ENCODE assay signal across 12 mouse cellular contexts in the genomic region with DNA sequence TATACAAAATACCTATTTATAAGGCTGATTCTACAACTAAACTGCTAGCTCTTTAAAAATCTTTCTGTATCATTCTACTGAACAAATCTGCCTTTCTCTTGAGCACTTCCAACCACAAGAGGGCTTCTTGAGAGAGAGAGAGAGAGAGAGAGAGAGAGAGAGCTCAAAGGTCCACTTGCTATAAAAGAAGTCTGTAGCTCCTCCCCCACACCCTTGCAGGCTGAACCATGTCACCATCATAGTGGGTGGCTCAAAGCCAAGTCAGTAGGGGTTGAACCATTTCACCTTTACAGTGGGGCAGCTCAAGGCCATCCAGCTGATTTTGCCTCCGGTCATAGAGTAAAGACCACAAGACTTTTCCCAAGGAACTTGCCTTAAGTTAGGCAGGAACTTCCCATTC. TPM values are rescaled to one million over a fixed set of nuclear protein-coding genes. Genes with fewer than 3 reads are reported as not detected.
A peak's percentile ranks its signal among the peaks of the same experiment; 100 is the strongest.
DNase-seq lines count a peak whose midpoint lies in the region; ATAC-seq and TF ChIP-seq lines count a peak whose summit lies in the region.
"Had no signal": no experiment of that assay in that cellular context is flagged by ENCODE, and none has a peak within 500 bp of the region (broad histone marks: within the 10 kb centered on the region; RNA-seq: fewer than 3 reads in every experiment).

No protein-coding gene starts in this region.

- no peak overlapping the region for H3K27ac ChIP-seq in lung, postnatal 0 days (ENCODE audit: low read length)
- no peak overlapping the region for H3K27ac ChIP-seq in forebrain, embryonic 15.5 days (replicated peaks)

- no peaks in the 10 kb centered on the region for H3K27me3 ChIP-seq in lung, postnatal 0 days (replicated peaks; ENCODE audit: insufficient read depth, low read length)
- no peaks in the 10 kb centered on the region for H3K27me3 ChIP-seq in forebrain, embryonic 15.5 days

- TF ChIP-seq POLR2A in lung, adult 2 months (IDR thresholded peaks at IDR 0.05; ENCODE audit: borderline replicate concordance, extremely low read depth, low read depth, low read length) = no peak

- H3K4me3 ChIP-seq in lung, postnatal 0 days (ENCODE audit: low read depth, low read length) = no peak overlapping the region
- no peak overlapping the region for H3K4me3 ChIP-seq in lung, adult 2 months (replicated peaks; ENCODE audit: extremely low read depth, low read depth, low read length)
- no peak overlapping the region for H3K4me3 ChIP-seq in forebrain, embryonic 15.5 days

- no peaks in the 10 kb centered on the region for H3K9me3 ChIP-seq in lung, postnatal 0 days (ENCODE audit: low read length)
- no peaks in the 10 kb centered on the region for H3K9me3 ChIP-seq in forebrain, embryonic 15.5 days

- H3K4me2 ChIP-seq in lung, postnatal 0 days (replicated peaks; ENCODE audit: low read depth, low read length) = no peak overlapping the region
- H3K4me2 ChIP-seq in forebrain, embryonic 15.5 days (replicated peaks) = no peak overlapping the region

- H3K36me3 ChIP-seq in lung, postnatal 0 days (ENCODE audit: insufficient read depth, low read length) = no peaks in the 10 kb centered on the region; the same call in 1 of the 2 replicates
- peaks cover 15% of the 10 kb centered on the region for H3K36me3 ChIP-seq in forebrain, embryonic 15.5 days

- ATAC-seq in lung, postnatal 0 days = no peak
- ATAC-seq in common myeloid progenitor, adult 5-6 weeks (replicated peaks; ENCODE audit: low read depth, poor library complexity, severe bottlenecking) = peak; percentile 73
- no peak for ATAC-seq in forebrain, embryonic 15.5 days (replicated peaks)
- ATAC-seq in inflammation-experienced regulatory T-cells, adult 6 months = no peak
- ATAC-seq: forebrain, postnatal 0 days had no signal

- WGBS in lung, postnatal 0 days = 71% methylated on average over 1 of the region's 1 CpGs
- 85% methylated on average over 1 of the region's 1 CpGs for WGBS in lung, adult 2 months
- WGBS in forebrain, embryonic 15.5 days = 91% methylated on average over 1 of the region's 1 CpGs

- peak; percentile 20 for DNase-seq in lung, postnatal 0 days (ENCODE audit: low spot score)
- no peak for DNase-seq in lung, adult 2 months
- DNase-seq in kidney, postnatal 10 days = peak; percentile 73
- DNase-seq in heart, adult 18-20 months = no peak
- DNase-seq: cerebellum, adult 8-10 months; forebrain, postnatal 0 days; right cerebral cortex, adult 18-20 months; thymus, postnatal 25 days had no signal

- no peak overlapping the region for H3K9ac ChIP-seq in lung, postnatal 0 days (replicated peaks; ENCODE audit: low read depth)
- no peak overlapping the region for H3K9ac ChIP-seq in forebrain, embryonic 15.5 days (replicated peaks)
- H3K9ac ChIP-seq: forebrain, postnatal 0 days had no signal

- no peak for TF ChIP-seq CTCF in lung, postnatal 0 days (IDR thresholded peaks at IDR 0.05)
- no peak for TF ChIP-seq CTCF in lung, adult 2 months (IDR thresholded peaks at IDR 0.05; ENCODE audit: insufficient read depth, low read length)

- TF ChIP-seq EP300 in lung, postnatal 0 days (IDR thresholded peaks at IDR 0.05) = no peak

- no peaks in the 10 kb centered on the region for H3K4me1 ChIP-seq in lung, postnatal 0 days (ENCODE audit: insufficient read depth, low read depth, low read length)
- H3K4me1 ChIP-seq in lung, adult 2 months (ENCODE audit: control insufficient read depth, insufficient read depth, low read length) = no peaks in the 10 kb centered on the region
- no peaks in the 10 kb centered on the region for H3K4me1 ChIP-seq in forebrain, embryonic 15.5 days

RNA-seq across cellular contexts. Expression of gene Chchd4, which starts 13.9 kb away (rescaled TPM):
- polyA plus RNA-seq in lung, postnatal 0 days (2015; fragmentation: Nextera tagmentation; extraction: Ambion mirVana) = 16.3 and 16.5 TPM in 2 replicates
- 3.5 and 4.4 TPM in 2 replicates for polyA plus RNA-seq in lung, adult 2 months (2012; rRNA removed)
- total RNA-seq in common myeloid progenitor, adult 5-6 weeks (2017) = 15.3 and 20.3 TPM in 2 replicates
- 33.4 and 34.5 TPM in 2 replicates for polyA plus RNA-seq in forebrain, embryonic 15.5 days (2015; fragmentation: Nextera tagmentation; extraction: Ambion mirVana)
- total RNA-seq in heart, adult 18-20 months (2021) = 10 to 100 TPM; 17.8 to 18.9 TPM
- 10 to 100 TPM in 2 of 3 experiments, 1 to 10 TPM in 1; 9.8 to 11.3 (median 10.6) TPM for polyA plus RNA-seq in inflammation-experienced regulatory T-cells, adult 6 months (2017; shearing (Covaris generic))

RNA-seq across cellular contexts. Expression of gene Tmem43, which starts 14.0 kb away (rescaled TPM):
- 59.3 and 69.4 TPM in 2 replicates for polyA plus RNA-seq in lung, postnatal 0 days (2015; fragmentation: Nextera tagmentation; extraction: Ambion mirVana)
- polyA plus RNA-seq in lung, adult 2 months (2012; rRNA removed) = 65.2 and 79.5 TPM in 2 replicates
- 46.2 and 51.9 TPM in 2 replicates for total RNA-seq in common myeloid progenitor, adult 5-6 weeks (2017)
- polyA plus RNA-seq in forebrain, embryonic 15.5 days (2015; fragmentation: Nextera tagmentation; extraction: Ambion mirVana) = 54.1 and 57.0 TPM in 2 replicates
- total RNA-seq in heart, adult 18-20 months (2021) = 10 to 100 TPM; 24.5 to 25.7 TPM
- 10 to 100 TPM; 38.6 to 55.4 (median 48.3) TPM for polyA plus RNA-seq in inflammation-experienced regulatory T-cells, adult 6 months (2017; shearing (Covaris generic))

RNA-seq across cellular contexts. Expression of gene Wnt7a, which starts 48.3 kb away (rescaled TPM):
- polyA plus RNA-seq in lung, postnatal 0 days (2015; fragmentation: Nextera tagmentation; extraction: Ambion mirVana) = 7.8 and 8.9 TPM in 2 replicates
- polyA plus RNA-seq in lung, adult 2 months (2012; rRNA removed) = 9.7 and 10.8 TPM in 2 replicates
- not detected in 2 replicates for total RNA-seq in common myeloid progenitor, adult 5-6 weeks (2017)
- polyA plus RNA-seq in forebrain, embryonic 15.5 days (2015; fragmentation: Nextera tagmentation; extraction: Ambion mirVana) = 22.3 and 24.4 TPM in 2 replicates
- total RNA-seq in heart, adult 18-20 months (2021) = not detected
- polyA plus RNA-seq in inflammation-experienced regulatory T-cells, adult 6 months (2017; shearing (Covaris generic)) = not detected
- total RNA-seq: heart, adult 8-10 months had no signal

RNA-seq across cellular contexts. Expression of gene Xpc, which starts 56.2 kb away (rescaled TPM):
- polyA plus RNA-seq in lung, postnatal 0 days (2015; fragmentation: Nextera tagmentation; extraction: Ambion mirVana) = 18.5 and 18.6 TPM in 2 replicates
- 12.4 and 17.3 TPM in 2 replicates for polyA plus RNA-seq in lung, adult 2 months (2012; rRNA removed)
- 79.1 and 83.1 TPM in 2 replicates for total RNA-seq in common myeloid progenitor, adult 5-6 weeks (2017)
- polyA plus RNA-seq in forebrain, embryonic 15.5 days (2015; fragmentation: Nextera tagmentation; extraction: Ambion mirVana) = 20.8 and 21.7 TPM in 2 replicates
- 10 to 100 TPM; 10.0 TPM for total RNA-seq in heart, adult 18-20 months (2021)
- polyA plus RNA-seq in inflammation-experienced regulatory T-cells, adult 6 months (2017; shearing (Covaris generic)) = 10 to 100 TPM in 2 of 3 experiments, 1 to 10 TPM in 1; 9.5 to 15.4 (median 13.3) TPM

RNA-seq across cellular contexts. Expression of gene Lsm3, which starts 56.3 kb away (rescaled TPM):
- polyA plus RNA-seq in lung, postnatal 0 days (2015; fragmentation: Nextera tagmentation; extraction: Ambion mirVana) = 94.1 and 101 TPM in 2 replicates
- 7.7 and 10.8 TPM in 2 replicates for polyA plus RNA-seq in lung, adult 2 months (2012; rRNA removed)
- 371 and 506 TPM in 2 replicates for total RNA-seq in common myeloid progenitor, adult 5-6 weeks (2017)
- polyA plus RNA-seq in forebrain, embryonic 15.5 days (2015; fragmentation: Nextera tagmentation; extraction: Ambion mirVana) = 181 and 185 TPM in 2 replicates
- total RNA-seq in heart, adult 18-20 months (2021) = 10 to 100 TPM; 52.7 to 68.0 TPM
- polyA plus RNA-seq in inflammation-experienced regulatory T-cells, adult 6 months (2017; shearing (Covaris generic)) = 100 to 1,000 TPM; 148 to 161 (median 160) TPM

Comparison
In these comparisons a context has a peak if more than half of its experiments do, and no peak if none do; other contexts are left out.
1. DNase-seq: peak in lung, postnatal 0 days (single experiment) and kidney, postnatal 10 days (single experiment); none in lung, adult 2 months (single experiment) and heart, adult 18-20 months (0 of 2).